Mouse (Mus musculus) E14TG2a.4 (cell line): Measurements from ENCODE around the gene St3gal6.

ENCODE experiments used
- CTCF ChIP-seq: conservative IDR thresholded peaks from 2 replicates; pipeline ENCODE4 v1.5.1; 2014; ENCODE audit warnings: low read length
- NANOG ChIP-seq: IDR thresholded peaks from 2 replicates; pipeline ENCODE4 v1.6.1; 2014; ENCODE audit warnings: borderline replicate concordance, low read length, mixed read lengths
- POU5F1 ChIP-seq: IDR thresholded peaks from 2 replicates; pipeline ENCODE4 v1.6.1; 2014; ENCODE audit warnings: low read length, borderline replicate concordance

- TF ChIP-seq CTCF (no peak), POU5F1 (no peak), NANOG (no peak)
Measured at GRCm38 (mm10) chr16:58521900-58522299, 2.1 kb downstream of the St3gal6 start.
